In genomic region chr16:60651716-60652115, GRCm38 (mm10) we compare ENCODE assay signal across 24 mouse cellular contexts. TPM values are rescaled to one million over a fixed set of nuclear protein-coding genes. Genes with fewer than 3 reads are reported as not detected.
DNase-seq lines count a peak whose midpoint lies in the region; ATAC-seq lines count a peak whose summit lies in the region.
"Had no signal": no experiment of that assay in that cellular context is flagged by ENCODE, and none has a peak within 500 bp of the region (broad histone marks: within the 10 kb centered on the region; RNA-seq: fewer than 3 reads in every experiment).

No protein-coding gene starts in this region.

- H3K4me2 ChIP-seq in hindbrain, embryonic 16.5 days (ENCODE audit: low read length) = no peak overlapping the region
- no peak overlapping the region for H3K4me2 ChIP-seq in neural tube, embryonic 12.5 days (replicated peaks)
- H3K4me2 ChIP-seq: heart, embryonic 12.5 days; liver, embryonic 13.5 days; midbrain, embryonic 15.5 days had no signal

- no peak overlapping the region for H3K9ac ChIP-seq in hindbrain, embryonic 16.5 days (ENCODE audit: low read depth, low read length)
- no peak overlapping the region for H3K9ac ChIP-seq in neural tube, embryonic 12.5 days
- H3K9ac ChIP-seq: heart, embryonic 12.5 days; liver, embryonic 13.5 days; midbrain, embryonic 15.5 days had no signal

- intact Hi-C loops in heart, postnatal 25 days (cut with DNase I) = no loop called here

- DNase-seq in cerebellum, postnatal 10 days = peak; percentile 12 to 21
- DNase-seq in hindbrain, embryonic 10.5 days (ENCODE audit: low spot score) = no peak
- DNase-seq in neural tube, embryonic 10.5 days (ENCODE audit: extremely low spot score, low spot score) = no peak
- no peak for DNase-seq in heart, postnatal 25 days (ENCODE audit: low spot score)
- DNase-seq: adrenal gland, postnatal 25 days; gastrocnemius, postnatal 25 days; heart, adult 18-20 months; heart, postnatal 10 days; kidney, postnatal 25 days; liver, embryonic 13.5 days; lung, adult 2 months; lung, postnatal 14 days; thymus, postnatal 14 days had no signal

- ATAC-seq in cerebellum, adult (ENCODE audit: insufficient number of reproducible peaks, low FRiP score, low TSS enrichment) = no peak
- 0 out of 2 replicates have a peak, but pooled peaks have one; percentile 42 for ATAC-seq in hindbrain, embryonic 16.5 days
- 0 out of 2 replicates have a peak, but pooled peaks have one; percentile 48 for ATAC-seq in neural tube, embryonic 12.5 days (ENCODE audit: low FRiP score, low read depth)
- ATAC-seq: intestine, postnatal 0 days; midbrain, embryonic 15.5 days had no signal

- H3K4me1 ChIP-seq in hindbrain, embryonic 16.5 days (ENCODE audit: control insufficient read depth, insufficient read depth, low read depth, low read length) = no peaks in the 10 kb centered on the region
- no peaks in the 10 kb centered on the region for H3K4me1 ChIP-seq in hindbrain, embryonic 10.5 days (replicated peaks)
- H3K4me1 ChIP-seq in neural tube, embryonic 12.5 days = no peaks in the 10 kb centered on the region
- H3K4me1 ChIP-seq: heart, embryonic 12.5 days; liver, embryonic 13.5 days; midbrain, embryonic 15.5 days had no signal

- no peak overlapping the region for H3K27ac ChIP-seq in hindbrain, embryonic 16.5 days (ENCODE audit: low read depth, low read length)
- no peak overlapping the region for H3K27ac ChIP-seq in hindbrain, embryonic 10.5 days
- no peak overlapping the region for H3K27ac ChIP-seq in neural tube, embryonic 12.5 days
- H3K27ac ChIP-seq: left cerebral cortex, adult 2 months; liver, embryonic 13.5 days; midbrain, embryonic 15.5 days had no signal

- no peaks in the 10 kb centered on the region for H3K27me3 ChIP-seq in hindbrain, embryonic 16.5 days (replicated peaks; ENCODE audit: control insufficient read depth, insufficient read depth, low read length)
- no peaks in the 10 kb centered on the region for H3K27me3 ChIP-seq in hindbrain, embryonic 10.5 days (ENCODE audit: insufficient read depth, poor library complexity, severe bottlenecking)
- H3K27me3 ChIP-seq in neural tube, embryonic 12.5 days (replicated peaks) = no peaks in the 10 kb centered on the region
- H3K27me3 ChIP-seq: heart, embryonic 12.5 days; liver, embryonic 13.5 days; midbrain, embryonic 15.5 days had no signal

- no peaks in the 10 kb centered on the region for H3K9me3 ChIP-seq in hindbrain, embryonic 16.5 days (ENCODE audit: control insufficient read depth, low read length)
- no peaks in the 10 kb centered on the region for H3K9me3 ChIP-seq in hindbrain, embryonic 10.5 days
- H3K9me3 ChIP-seq in neural tube, embryonic 12.5 days = no peaks in the 10 kb centered on the region
- H3K9me3 ChIP-seq: heart, embryonic 12.5 days; liver, embryonic 13.5 days; midbrain, embryonic 15.5 days had no signal

- H3K36me3 ChIP-seq in hindbrain, embryonic 16.5 days (ENCODE audit: control insufficient read depth, insufficient read depth, low read length) = no peaks in the 10 kb centered on the region
- no peaks in the 10 kb centered on the region for H3K36me3 ChIP-seq in hindbrain, embryonic 10.5 days
- no peaks in the 10 kb centered on the region for H3K36me3 ChIP-seq in neural tube, embryonic 12.5 days
- H3K36me3 ChIP-seq: heart, embryonic 12.5 days; liver, embryonic 13.5 days; midbrain, embryonic 15.5 days had no signal

- H3K4me3 ChIP-seq in hindbrain, embryonic 16.5 days (ENCODE audit: low read length) = no peak overlapping the region
- H3K4me3 ChIP-seq in hindbrain, embryonic 10.5 days = no peak overlapping the region
- H3K4me3 ChIP-seq in neural tube, embryonic 12.5 days = no peak overlapping the region
- H3K4me3 ChIP-seq: heart, embryonic 12.5 days; left cerebral cortex, adult 2 months; liver, embryonic 13.5 days; midbrain, embryonic 15.5 days had no signal

RNA-seq across cellular contexts. Expression of gene Epha6, which starts 46.4 kb away (rescaled TPM):
- 9.0 and 9.1 TPM in 2 replicates for polyA plus RNA-seq in hindbrain, embryonic 16.5 days (2015; fragmentation: Nextera tagmentation; extraction: Ambion mirVana)
- 0.27 and 1.7 TPM in 2 replicates for polyA plus RNA-seq in hindbrain, embryonic 10.5 days (2016; fragmentation: Nextera tagmentation; extraction: Ambion mirVana)
- polyA plus RNA-seq in neural tube, embryonic 12.5 days (2016; fragmentation: Nextera tagmentation; extraction: Ambion mirVana) = 4.2 and 4.4 TPM in 2 replicates
- total RNA-seq in heart, postnatal 25 days (2021) = under 1 TPM in 1 of 2 experiments, not detected in 1; 0.06 TPM
- total RNA-seq: adrenal gland, postnatal 25 days; ES-E14; gastrocnemius, postnatal 25 days; heart, adult 18-20 months; heart, postnatal 10 days; megakaryocyte progenitor cell, adult 5-6 weeks had no signal
- polyA plus RNA-seq: embryonic facial prominence, embryonic 11.5 days; heart, embryonic 12.5 days; liver, embryonic 13.5 days; lung, adult 2 months; spleen, adult 2 months had no signal

Comparison
In these comparisons a context has a peak if more than half of its experiments do, and no peak if none do; other contexts are left out.
1. DNase-seq: peak in cerebellum, postnatal 10 days (2 of 2); none in hindbrain, embryonic 10.5 days (single experiment), neural tube, embryonic 10.5 days (single experiment) and heart, postnatal 25 days (single experiment).